Mouse (Mus musculus) heart, postnatal 4 days (tissue): Measurements from ENCODE around the gene Gstm2. TPM values are rescaled to one million over a fixed set of nuclear protein-coding genes. Genes with fewer than 3 reads are reported as not detected.
"Not testable (repeated sequence)": the region's sequence is repeated elsewhere in the genome, so short reads cannot be mapped to it uniquely, and the experiment has no call there.

Experiments used
- DNase-seq: peaks from one replicate; pipeline ENCODE4 v3.0.0; 2021
- total RNA-seq, 2 experiments: library from RNA; stranded (reverse); gene quantifications; 2 replicates each; pipeline ENCODE4 v1.2.3; 2021

The Gstm2 gene
- total RNA-seq = 10 to 100 TPM; 43.2 to 43.6 TPM

DNA sequence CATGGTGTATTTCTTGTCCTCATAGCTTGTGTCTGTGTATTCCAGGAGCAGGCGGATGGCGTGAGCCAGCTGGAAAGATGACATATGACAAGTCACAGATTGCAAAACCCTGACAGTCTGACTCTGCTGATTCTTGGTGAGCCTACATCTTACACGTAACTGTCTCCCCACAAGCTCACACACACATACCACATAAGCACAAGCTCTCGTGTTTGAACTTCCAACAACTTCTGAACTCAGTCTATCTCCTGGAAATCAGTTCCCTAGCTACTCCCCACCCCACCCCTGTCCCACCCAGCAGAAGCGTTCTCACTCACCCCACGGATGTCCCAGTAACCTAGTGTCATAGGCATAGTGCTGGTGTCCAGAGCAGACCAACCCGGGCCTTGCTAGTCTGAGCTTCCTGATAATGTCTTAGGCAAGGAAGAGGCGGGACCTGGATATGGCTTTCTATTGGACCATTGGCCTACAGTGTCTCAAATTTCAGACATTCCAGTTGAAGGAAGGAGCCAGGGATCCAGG lies at the start of gene Gstm2:
Gene Gstm2 (minus strand): TSS at position 413 of the 522 bp plus-strand sequence.
- peak; percentile 51 for DNase-seq

- peak; percentile 28 for DNase-seq
These were observed 46.9 kb upstream of the Gstm2 start for GRCm38 (mm10) chr3:108033156-108033555.

- DNase-seq = no peak
These were observed 45.9 kb upstream of the Gstm2 start for GRCm38 (mm10) chr3:108032113-108032512.

GRCm38 (mm10) chr3:108028641-108029365 lies 42.5 kb upstream of the Gstm2 start:
- DNase-seq = no peak

- no peak for DNase-seq
These were observed 40.3 kb upstream of the Gstm2 start for GRCm38 (mm10) chr3:108026597-108026996.

DNA sequence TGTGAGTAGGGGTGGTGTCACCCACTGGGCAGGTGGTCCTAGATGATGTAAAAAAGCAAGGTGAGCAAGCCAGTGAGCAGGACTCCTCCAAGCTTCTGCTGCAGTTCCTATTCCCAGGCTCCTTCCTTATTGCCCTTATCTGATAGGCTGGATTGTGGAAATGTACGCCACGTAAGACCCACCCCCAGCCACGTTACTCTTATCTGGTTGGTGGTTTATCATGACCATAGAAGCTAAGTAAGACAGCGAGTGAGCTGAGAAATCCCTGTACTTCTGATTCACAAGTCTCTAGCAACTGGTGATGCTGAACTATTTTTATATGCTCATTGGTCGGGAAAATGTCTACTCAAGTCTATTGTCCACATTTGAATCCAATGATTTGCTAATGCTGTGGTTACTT lies 39.8 kb upstream of the Gstm2 start:
- DNase-seq = no peak

- DNase-seq = no peak
These were observed 39.1 kb upstream of the Gstm2 start for GRCm38 (mm10) chr3:108025318-108025717.

GRCm38 (mm10) chr3:108022650-108023049 lies 36.4 kb upstream of the Gstm2 start:
- DNase-seq = no peak

- DNase-seq = not testable (repeated sequence)
These were observed 34.2 kb upstream of the Gstm2 start for GRCm38 (mm10) chr3:108020351-108021022.

- not testable (repeated sequence) for DNase-seq
These were observed 33.0 kb upstream of the Gstm2 start for GRCm38 (mm10) chr3:108019226-108019625.

GRCm38 (mm10) chr3:108018190-108018820 lies 32.1 kb upstream of the Gstm2 start:
- DNase-seq = peak; percentile 32

- peak; percentile 97 for DNase-seq
These were observed 31.4 kb upstream of the Gstm2 start, which contains the start of gene Gstm1 for GRCm38 (mm10) chr3:108017473-108018189. Gene Gstm1 (minus strand): TSS chr3:108017973.

GRCm38 (mm10) chr3:108016468-108016867 lies 30.2 kb upstream of the Gstm2 start:
- not testable (repeated sequence) for DNase-seq

DNA sequence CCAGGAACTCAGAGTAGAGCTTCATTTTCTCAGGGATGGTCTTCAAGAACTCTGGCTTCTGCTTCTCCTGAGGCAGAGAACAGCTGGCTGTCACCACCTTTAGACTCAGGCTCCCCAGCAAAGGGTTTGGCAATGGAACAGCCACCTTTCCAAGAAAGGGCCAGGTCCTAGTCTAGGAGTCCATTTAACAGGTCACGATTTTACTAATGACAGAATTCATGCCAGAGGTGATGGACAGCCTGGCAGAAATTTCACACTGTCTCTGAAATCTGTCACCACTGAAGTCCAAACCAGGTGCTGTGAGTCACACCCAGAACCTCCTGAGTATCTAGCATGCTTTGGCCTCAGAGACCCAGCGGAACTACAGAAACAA lies 28.7 kb upstream of the Gstm2 start:
- DNase-seq = no peak

DNA sequence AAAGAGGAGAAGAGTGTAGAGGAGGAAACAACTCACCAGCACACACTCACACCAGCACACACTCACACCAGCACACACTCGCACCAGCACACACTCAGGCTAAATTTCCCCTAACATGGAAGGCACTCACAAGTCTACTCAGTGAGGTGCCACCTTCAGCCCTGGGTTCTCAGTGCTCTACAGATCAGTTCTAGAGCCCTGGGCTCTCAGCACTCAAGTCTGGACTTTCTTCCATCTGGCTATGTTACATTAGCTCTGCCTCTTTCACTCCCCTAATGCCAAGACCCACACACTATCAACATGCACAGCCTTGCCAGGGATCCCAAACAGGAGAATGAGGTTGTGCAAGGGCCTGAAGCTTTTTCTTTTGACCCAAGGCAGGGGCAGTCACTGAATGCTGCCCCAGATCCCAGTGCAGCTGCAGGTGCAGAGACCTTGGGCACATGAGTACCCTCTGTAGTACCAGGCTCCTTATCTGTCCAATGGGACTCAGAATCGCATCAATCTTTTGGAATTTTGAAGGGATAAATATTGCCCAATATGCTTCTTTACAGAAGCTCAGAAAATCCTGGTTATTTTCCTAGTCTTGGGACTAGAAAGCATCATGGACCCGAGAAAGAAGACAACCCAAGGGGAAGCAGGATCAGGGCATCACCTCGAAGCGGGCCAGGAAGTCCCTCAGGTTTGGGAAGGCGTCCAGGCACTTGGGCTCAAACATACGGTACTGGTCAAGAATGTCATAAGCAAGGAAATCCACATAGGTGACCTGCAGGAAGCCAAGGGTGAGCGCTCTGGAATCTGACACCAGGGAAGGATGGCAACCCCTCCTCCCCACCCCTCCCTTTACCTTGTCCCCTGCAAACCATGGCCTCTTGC lies 28.1 kb upstream of the Gstm2 start:
- no peak for DNase-seq

DNA sequence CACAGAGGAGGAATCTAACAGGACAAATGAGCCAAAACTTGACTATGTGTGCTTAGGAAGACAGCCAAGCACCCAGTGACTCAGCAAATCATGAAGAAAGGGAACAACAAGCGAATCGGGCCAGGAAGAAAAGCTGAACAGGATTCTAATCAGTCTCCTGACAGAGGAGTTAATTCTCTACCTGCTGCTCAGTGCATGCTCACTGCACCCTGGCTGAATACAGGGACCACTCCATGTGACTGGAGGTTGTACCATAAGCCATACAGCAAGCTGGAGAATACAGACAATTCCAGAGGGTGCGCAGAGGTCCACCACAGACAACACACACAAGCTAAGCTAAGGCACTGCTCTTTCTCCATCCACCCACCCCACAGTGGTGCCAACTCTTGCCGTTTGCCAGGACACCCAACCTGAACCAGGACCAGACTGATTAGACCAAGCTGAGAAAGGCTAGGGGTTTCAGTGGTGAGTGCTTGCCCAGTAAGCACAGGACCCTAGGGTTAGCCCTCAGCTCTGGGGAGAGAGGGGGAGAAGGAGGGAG lies 27.1 kb upstream of the Gstm2 start:
- DNase-seq = peak; percentile 48

DNA sequence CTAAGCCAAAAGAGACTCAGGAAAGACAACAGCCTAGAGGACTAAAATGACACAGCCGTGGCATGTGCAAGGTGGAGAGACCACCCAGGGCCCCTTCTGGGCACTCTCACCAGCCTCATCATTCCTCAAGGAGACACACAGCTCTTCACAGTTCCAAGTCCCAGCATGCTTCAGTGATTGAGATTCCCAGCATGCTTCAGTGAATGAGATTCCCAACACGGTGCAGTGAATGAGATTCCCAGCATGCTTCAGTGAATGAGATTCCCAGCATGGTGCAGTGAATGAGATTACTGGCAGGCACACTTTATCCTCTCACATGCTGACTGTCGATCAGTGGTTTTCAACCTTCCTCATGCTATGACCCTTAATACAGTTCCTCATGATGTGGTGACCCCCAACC lies 25.3 kb upstream of the Gstm2 start:
- DNase-seq = no peak

DNA sequence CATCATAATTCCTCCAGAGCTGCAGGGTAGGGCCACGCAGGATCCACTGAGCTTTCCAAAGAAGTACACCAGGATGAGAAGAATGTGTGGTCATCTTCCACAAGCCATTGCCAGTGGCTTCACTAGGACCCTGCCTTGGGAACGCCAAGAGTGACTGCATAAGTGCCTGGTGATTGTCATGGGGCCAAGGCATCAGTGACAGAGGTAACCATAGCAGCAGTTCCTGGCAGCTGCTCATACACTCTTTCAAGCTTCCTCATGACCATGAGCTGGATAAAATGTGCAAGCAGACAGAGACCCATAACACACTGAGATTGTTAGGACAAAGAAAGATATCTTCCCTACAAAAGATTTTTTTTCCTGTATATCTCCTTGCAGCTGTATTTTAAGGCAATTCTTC lies 24.0 kb upstream of the Gstm2 start:
- peak; percentile 76 for DNase-seq

DNA sequence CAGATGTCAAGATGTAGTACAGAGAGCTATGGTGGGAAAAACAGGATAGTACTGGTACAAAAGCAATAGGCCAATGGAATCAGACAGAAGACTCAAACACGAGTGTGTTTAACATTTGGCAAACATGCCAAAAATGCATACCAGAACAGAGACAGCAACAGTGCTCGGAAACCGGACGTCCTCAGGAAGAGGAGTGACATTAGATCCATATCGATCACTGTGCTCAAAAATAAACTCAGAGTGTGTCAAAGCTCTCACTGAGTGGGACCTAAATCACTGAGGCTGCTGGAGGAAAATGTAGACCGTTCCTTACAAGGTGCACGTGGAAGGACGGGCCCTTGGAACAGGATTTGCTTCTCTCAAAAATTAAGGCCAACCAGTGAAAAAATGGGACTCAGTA lies 15.8 kb upstream of the Gstm2 start:
- DNase-seq = no peak

DNA sequence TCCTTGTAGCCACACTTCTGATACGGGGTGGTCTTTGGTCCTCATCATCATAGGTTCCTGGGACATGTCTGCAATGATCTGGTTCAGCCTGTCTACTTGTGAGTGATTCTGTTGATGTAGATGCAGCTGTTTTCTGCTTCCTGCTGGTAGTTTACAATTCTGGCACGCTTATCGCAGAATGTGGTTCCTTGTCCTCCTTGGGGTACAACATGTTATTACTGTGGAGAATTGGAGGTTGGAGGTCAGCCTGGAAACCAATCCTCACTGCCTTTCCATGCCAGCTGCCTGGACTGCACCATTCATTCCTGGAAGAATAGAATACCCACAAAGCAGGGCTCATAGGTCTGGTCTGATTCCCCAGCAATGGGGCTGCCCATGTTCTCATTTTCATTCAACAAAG lies 13.2 kb upstream of the Gstm2 start:
- no peak for DNase-seq

GRCm38 (mm10) chr3:107998591-107998990 lies 12.3 kb upstream of the Gstm2 start:
- DNase-seq = no peak
